Mouse (Mus musculus): ENCODE results near the gene Rnd3.

Gene Rnd3

DNA sequence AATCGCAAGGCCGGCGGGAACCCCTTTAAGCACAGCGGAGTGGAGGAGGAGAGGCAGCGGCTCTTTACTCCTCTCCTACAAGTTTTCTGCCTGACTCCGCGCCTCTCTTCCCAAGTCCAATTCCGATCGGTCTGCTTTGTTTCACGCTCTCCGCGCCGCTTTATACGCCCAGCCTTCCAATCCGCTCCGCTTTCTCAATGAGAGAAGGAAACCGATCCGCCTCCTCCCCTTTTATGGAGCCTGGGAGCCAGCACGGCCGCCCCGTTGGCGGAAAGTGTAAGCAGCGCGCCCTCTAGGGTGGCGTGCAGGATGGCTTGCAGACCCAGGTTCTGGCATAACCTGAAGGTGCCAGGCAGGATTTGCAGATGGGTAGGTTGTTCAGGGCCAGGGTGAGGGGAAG, at the start of gene Rnd3:
Gene Rnd3 (minus strand): TSS at position 137 of the 400 bp plus-strand sequence.
- peak; percentile 100 for DNase-seq

GRCm38 (mm10) chr2:51192319-51192718, 43.4 kb upstream of the Rnd3 start:
- no peak for DNase-seq

- DNase-seq, result no peak
Observed at GRCm38 (mm10) chr2:51185762-51186161, 36.9 kb upstream of the Rnd3 start.

DNA sequence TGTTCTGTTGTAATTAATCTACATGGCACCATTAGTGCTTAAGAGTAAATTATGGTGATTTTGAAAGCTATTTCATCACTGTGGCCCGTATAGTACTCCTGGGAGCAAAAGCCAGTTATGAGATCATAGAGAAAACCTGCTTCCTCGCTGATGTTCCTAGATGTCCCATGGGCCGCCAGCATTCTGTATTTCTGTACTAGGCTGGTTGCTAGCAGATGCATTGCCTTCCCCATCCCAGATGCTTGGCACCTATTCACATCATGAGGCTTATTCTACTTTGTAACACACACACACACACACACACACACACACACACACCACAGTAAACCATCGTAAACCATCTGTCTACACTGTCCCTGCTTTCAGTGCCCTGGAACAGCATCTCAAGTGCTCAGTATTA, 34.1 kb upstream of the Rnd3 start:
- DNase-seq, result no peak

- no peak for DNase-seq
Observed at GRCm38 (mm10) chr2:51181376-51181775, 32.5 kb upstream of the Rnd3 start.

- no peak for DNase-seq
Observed at GRCm38 (mm10) chr2:51179096-51179495, 30.2 kb upstream of the Rnd3 start.

DNA sequence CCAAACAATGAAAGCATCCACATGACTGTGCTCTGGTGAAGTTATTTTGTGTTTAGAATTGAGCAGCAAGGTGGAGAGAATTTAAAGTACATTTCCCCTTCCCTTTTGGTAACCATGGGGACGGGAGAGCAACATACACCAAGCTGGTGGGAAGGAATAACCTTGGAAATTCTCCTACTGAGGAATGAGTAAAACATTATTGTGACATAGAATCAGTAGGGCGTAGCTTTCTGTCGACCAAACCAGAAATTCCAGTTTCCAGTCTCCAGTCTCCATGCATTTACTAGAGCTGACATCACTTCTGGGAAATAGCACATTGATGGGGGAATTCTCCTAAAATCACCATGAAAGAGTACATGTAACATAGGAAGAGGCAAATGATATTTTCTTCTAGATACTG, 28.7 kb upstream of the Rnd3 start:
- no peak for DNase-seq

GRCm38 (mm10) chr2:51175276-51175675, 26.4 kb upstream of the Rnd3 start:
- no peak for DNase-seq

GRCm38 (mm10) chr2:51161110-51161509, 12.2 kb upstream of the Rnd3 start:
- DNase-seq, result no peak

DNA sequence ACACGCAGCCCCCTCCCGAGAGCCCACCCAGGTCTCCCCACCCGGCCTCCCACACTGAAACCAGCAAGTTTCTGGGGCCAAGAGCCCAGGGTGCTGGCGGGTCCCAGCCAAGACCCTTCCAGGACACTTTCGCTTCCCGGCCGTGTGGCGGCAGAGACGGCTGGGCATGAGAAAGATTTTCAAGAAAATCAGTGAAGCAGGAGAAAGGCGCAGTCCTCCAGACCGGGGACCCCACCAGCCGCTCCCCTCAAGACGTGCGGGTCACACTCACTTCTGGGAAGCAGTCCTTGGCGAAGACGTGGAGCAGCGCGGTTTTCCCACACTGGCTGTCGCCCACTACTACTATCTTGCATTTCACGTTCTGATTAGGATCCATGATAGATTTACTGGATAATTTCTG, 457 bp downstream of the Rnd3 start:
- peak; percentile 95 for DNase-seq

GRCm38 (mm10) chr2:51148065-51148407, 875 bp downstream of the Rnd3 start:
- no peak for DNase-seq

GRCm38 (mm10) chr2:51147318-51148064, 1.4 kb downstream of the Rnd3 start:
- DNase-seq, result peak; percentile 98

DNA sequence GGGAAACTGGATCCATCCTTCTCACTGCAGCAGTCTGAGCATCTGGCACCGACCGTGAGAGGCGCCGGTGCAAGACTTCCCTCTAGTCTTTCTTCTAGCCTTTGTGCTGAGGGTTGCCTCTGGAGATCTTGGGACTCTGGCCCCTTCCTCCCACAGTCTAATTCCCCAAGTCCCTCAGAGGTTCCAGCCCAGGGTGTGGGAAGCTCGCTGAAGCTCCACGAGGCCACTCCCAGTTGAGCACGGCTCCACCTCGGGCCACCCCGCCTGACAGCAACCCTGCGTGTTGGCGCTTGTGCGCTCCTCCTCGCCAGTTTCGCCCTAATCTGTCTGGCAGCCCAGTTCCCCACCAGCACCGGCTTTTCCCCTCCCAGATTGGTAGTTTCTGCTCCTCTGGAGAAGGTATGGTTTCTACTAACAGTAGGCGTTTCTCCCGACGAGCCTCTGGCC, 2.0 kb downstream of the Rnd3 start:
- peak; percentile 99 for DNase-seq

- DNase-seq, result peak; percentile 97
Observed at GRCm38 (mm10) chr2:51145838-51146470, 3.0 kb downstream of the Rnd3 start.

- peak; percentile 77 for DNase-seq
Observed at GRCm38 (mm10) chr2:51144380-51145120, 4.4 kb downstream of the Rnd3 start.

DNA sequence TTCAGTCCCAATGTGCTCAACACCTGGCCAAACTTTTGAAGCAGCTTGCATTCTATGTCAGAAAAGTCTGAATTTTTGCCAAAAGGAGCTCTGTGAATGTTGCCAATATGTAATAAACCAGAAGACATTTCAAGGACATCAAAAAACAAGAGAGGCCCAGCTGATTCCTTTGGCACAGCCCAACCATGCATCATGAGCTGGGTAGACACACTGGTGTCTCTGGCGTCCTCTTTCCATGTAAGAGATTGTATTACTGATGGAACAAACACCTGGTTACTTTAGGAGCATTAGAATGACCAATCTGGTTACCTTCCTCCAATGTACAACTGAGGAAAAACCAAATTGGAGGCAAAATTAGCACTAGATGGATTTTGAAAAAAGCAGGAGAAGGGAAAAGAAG, 6.5 kb downstream of the Rnd3 start:
- DNase-seq, result peak; percentile 71

- DNase-seq, result no peak
Observed at GRCm38 (mm10) chr2:51141345-51141744, 7.6 kb downstream of the Rnd3 start.

GRCm38 (mm10) chr2:51140486-51140885, 8.4 kb downstream of the Rnd3 start:
- DNase-seq, result peak; percentile 91

GRCm38 (mm10) chr2:51139912-51140446, 8.9 kb downstream of the Rnd3 start:
- no peak for DNase-seq

DNA sequence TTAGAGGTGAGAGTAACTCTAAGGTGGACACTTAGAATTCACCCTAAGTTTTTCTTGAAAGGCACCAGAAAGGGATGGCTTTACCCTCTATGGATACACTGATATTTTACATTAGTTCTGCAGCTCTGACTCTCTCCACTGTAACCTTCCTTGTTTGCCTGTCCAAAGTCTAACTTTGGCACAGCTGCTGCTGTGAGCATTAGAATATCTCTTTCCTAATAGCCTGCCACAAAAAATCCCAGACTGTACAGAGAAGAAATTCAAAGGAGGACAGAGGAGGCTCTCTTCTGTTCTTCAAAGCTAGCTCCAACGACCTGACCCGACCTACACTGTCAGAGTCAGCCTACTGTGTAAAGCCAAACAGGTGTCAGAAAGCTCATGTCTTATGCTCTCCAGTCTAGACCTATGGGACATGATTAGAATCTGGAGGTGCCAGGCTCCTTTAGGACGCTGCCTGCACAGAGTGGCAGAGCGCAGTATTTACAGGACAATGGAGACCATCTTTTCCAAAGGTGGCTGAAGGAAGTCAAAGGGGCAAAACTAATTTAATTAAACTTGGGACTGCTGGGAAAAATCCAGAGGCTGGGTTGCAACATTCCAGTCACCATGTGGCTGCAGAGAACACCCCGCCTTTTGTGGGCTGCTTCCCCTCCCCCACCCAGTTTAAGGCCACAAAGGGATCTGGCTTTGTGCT, 9.5 kb downstream of the Rnd3 start:
- DNase-seq, result peak; percentile 97

DNA sequence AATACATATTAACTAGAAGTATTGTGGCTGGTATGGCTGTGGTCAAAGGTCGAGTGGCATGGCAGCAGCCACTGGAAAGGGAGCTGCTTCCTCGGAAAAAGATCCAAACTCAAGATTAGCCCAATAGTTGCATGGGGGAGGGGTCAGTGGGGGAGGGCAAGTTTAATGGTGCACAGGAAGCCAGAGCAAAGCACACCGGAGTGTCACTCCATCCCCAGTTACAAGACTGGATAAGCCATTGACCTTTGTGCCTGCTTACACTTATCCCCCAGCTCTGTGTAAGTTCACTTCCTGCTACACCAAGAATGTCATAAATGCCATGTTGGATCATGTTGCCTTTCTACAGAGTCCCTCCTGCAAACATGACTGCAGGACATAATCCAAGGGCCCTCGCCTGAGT, 11.2 kb downstream of the Rnd3 start:
- DNase-seq, result no peak

GRCm38 (mm10) chr2:51132181-51132580, 16.7 kb downstream of the Rnd3 start:
- DNase-seq, result no peak

DNA sequence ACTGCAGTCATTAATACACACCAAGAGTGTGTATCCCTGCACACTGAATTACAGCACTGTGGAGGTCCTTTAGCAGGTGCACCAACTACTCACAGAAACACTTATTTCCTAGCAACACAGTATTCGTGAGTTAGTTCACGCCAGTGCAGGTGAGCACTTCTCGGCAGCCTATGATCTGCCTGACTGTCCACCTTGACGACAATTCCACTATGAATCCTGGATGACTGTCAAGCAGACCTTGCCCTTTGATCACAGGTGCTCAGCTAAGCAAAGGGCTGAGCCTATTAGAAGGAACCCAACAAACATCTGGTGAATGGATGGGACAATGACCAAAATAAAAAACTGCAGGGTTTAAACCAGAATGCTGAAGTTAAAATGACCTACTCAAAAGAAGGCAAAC, 20.8 kb downstream of the Rnd3 start:
- no peak for DNase-seq
